Mouse (Mus musculus) adrenal gland, postnatal 0 days (tissue): Measurements from ENCODE around the gene Acat3. TPM values are rescaled to one million over a fixed set of nuclear protein-coding genes. Genes with fewer than 3 reads are reported as not detected.

ENCODE experiments used
- polyA plus RNA-seq: library from polyadenylated mRNA; unstranded; fragments of >200 nt; fragmentation: Nextera tagmentation; extraction: Ambion mirVana; gene quantifications from 2 replicates; pipeline ENCODE4 v1.2.1, GENCODE M21; 2015

Acat3 gene
- 1.7 and 2.8 TPM in 2 replicates for polyA plus RNA-seq

GRCm38 (mm10) chr17:12940151-12940805 is at the start of gene Acat3:
TSS of gene Acat3 (minus strand) at chr17:12940600.

GRCm38 (mm10) chr17:12960331-12960873 is 20.0 kb upstream of the Acat3 start, which contains the start of gene Acat2:
TSS of gene Acat2 (minus strand) at chr17:12960747.

GRCm38 (mm10) chr17:12915881-12916583 is 24.4 kb downstream of the Acat3 start, which contains the start of gene Mrpl18:
TSS of gene Mrpl18 (minus strand) at chr17:12916345.

GRCm38 (mm10) chr17:12915488-12915880 is 24.9 kb downstream of the Acat3 start, which contains the start of gene Tcp1:
TSS of gene Tcp1 (plus strand) at chr17:12915701.

GRCm38 (mm10) chr17:12909361-12910280 is 30.8 kb downstream of the Acat3 start, which contains the start of gene Pnldc1:
TSS of gene Pnldc1 (minus strand) at chr17:12910230.

GRCm38 (mm10) chr17:12875734-12876133 is 64.7 kb downstream of the Acat3 start, which contains the start of gene Mrgprh:
TSS of gene Mrgprh (plus strand) at chr17:12876034.

Other genes starting within 250 kb of the Acat3 start
- gene Igf2r, start 170.9 kb downstream of the Acat3 start, polyA plus RNA-seq = 10.7 and 13.6 TPM in 2 replicates
- gene Mas1, start 72.5 kb downstream of the Acat3 start, polyA plus RNA-seq = 0.38 and 0.39 TPM in 2 replicates
- gene Mrgprh, start 64.6 kb downstream of the Acat3 start, polyA plus RNA-seq = 0.08 TPM in 1 of 2 replicates, not detected in the other
- gene Pnldc1, start 30.4 kb downstream of the Acat3 start, polyA plus RNA-seq = 0.94 and 1.3 TPM in 2 replicates
- 206 and 254 TPM in 2 replicates for gene Tcp1, start 24.9 kb downstream of the Acat3 start, polyA plus RNA-seq
- 117 and 133 TPM in 2 replicates for gene Mrpl18, start 24.3 kb downstream of the Acat3 start, polyA plus RNA-seq
- gene Acat2, start 20.1 kb upstream of the Acat3 start, polyA plus RNA-seq = 47.5 and 60.0 TPM in 2 replicates
- gene Wtap, start 53.6 kb upstream of the Acat3 start, polyA plus RNA-seq = 105 and 108 TPM in 2 replicates
- gene Sod2, start 66.2 kb upstream of the Acat3 start, polyA plus RNA-seq = 166 and 317 TPM in 2 replicates
- 0.11 TPM in 1 of 2 replicates, not detected in the other for gene Gpr31b, start 111.7 kb upstream of the Acat3 start, polyA plus RNA-seq
- gene Tcp10b, start 120.5 kb upstream of the Acat3 start, polyA plus RNA-seq = 0.16 and 0.26 TPM in 2 replicates
- gene Unc93a, start 191.2 kb upstream of the Acat3 start, polyA plus RNA-seq = 0.08 TPM in 1 of 2 replicates, not detected in the other